Mouse (Mus musculus) frontal cortex, postnatal 25 days (tissue): ENCODE results near the gene Klhl40.
A peak's percentile ranks its signal among the peaks of the same experiment; 100 is the strongest.

Source experiments
- DNase-seq, 2 experiments: peaks; one replicate each; pipeline ENCODE4 v3.0.0; 2022; ENCODE audit warnings: low spot score in 2 of 2

The Klhl40 gene

GRCm38 (mm10) chr9:121823991-121824390 lies 46.6 kb downstream of the Klhl40 start:
- DNase-seq, result no peak

GRCm38 (mm10) chr9:121826356-121826755 lies 48.9 kb downstream of the Klhl40 start:
- no peak for DNase-seq

GRCm38 (mm10) chr9:121828314-121828713 lies 50.9 kb downstream of the Klhl40 start:
- DNase-seq, result no peak

- DNase-seq, result no peak
Observed at GRCm38 (mm10) chr9:121829270-121829992, 52.0 kb downstream of the Klhl40 start.

GRCm38 (mm10) chr9:121830243-121830955 lies 53.0 kb downstream of the Klhl40 start:
- DNase-seq, result no peak

GRCm38 (mm10) chr9:121830956-121831293 lies 53.5 kb downstream of the Klhl40 start:
- DNase-seq, result peak; percentile 83 to 89
